In the genomic region with DNA sequence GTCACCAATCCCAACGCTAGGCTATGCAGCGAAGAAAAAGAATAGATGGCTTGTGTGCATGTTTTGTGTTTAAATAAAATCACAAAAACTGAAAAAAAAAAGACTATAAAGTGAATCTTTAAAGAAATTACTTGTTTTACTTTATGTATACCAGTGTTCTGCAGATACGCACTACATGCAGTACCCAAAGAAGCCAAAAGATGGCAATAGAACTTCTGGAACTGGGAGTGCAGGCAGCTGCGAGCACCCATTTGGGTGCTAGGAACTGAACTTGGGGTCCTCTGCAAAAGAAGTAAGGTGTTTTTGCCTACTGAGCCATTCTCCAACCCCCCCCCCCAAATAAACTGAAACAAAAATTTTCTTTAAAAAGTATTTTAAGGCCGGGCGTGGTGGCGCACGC, we compare ENCODE assay signal across 20 mouse cellular contexts. TPM values are rescaled to one million over a fixed set of nuclear protein-coding genes. Genes with fewer than 3 reads are reported as not detected.
DNase-seq lines count a peak whose midpoint lies in the region; ATAC-seq and TF ChIP-seq lines count a peak whose summit lies in the region.
"Had no signal": no experiment of that assay in that cellular context is flagged by ENCODE, and none has a peak within 500 bp of the region (broad histone marks: within the 10 kb centered on the region; RNA-seq: fewer than 3 reads in every experiment).

No protein-coding gene starts in this region.

- H3K4me3 ChIP-seq in heart, postnatal 0 days (ENCODE audit: low read depth, low read length): no peak overlapping the region
- no peak overlapping the region for H3K4me3 ChIP-seq in lung, postnatal 0 days (ENCODE audit: low read depth, low read length)
- H3K4me3 ChIP-seq in MEL (ENCODE audit: control insufficient read depth in 1 of 2, insufficient read depth in 1 of 2, low read depth in 2 of 2, low read length in 2 of 2): no peak overlapping the region
- H3K4me3 ChIP-seq in small intestine, adult 2 months (ENCODE audit: low read depth, low read length): no peak overlapping the region
- no peak overlapping the region for H3K4me3 ChIP-seq in forebrain, embryonic 11.5 days (ENCODE audit: low read depth, low read length)
- H3K4me3 ChIP-seq: embryonic facial prominence, embryonic 12.5 days; forebrain, embryonic 13.5 days; heart, embryonic 13.5 days; hindbrain, embryonic 13.5 days; limb, embryonic 13.5 days; neural tube, embryonic 15.5 days had no signal

- no peaks in the 10 kb centered on the region for H3K9me3 ChIP-seq in heart, postnatal 0 days (replicated peaks; ENCODE audit: control insufficient read depth, low read length)
- no peaks in the 10 kb centered on the region for H3K9me3 ChIP-seq in lung, postnatal 0 days (ENCODE audit: low read length)
- no peaks in the 10 kb centered on the region for H3K9me3 ChIP-seq in MEL (replicated peaks; ENCODE audit: insufficient read depth, low read length)
- no peaks in the 10 kb centered on the region for H3K9me3 ChIP-seq in forebrain, embryonic 11.5 days (ENCODE audit: control insufficient read depth, low read length)
- H3K9me3 ChIP-seq: embryonic facial prominence, embryonic 12.5 days; forebrain, embryonic 13.5 days; hindbrain, embryonic 13.5 days; limb, embryonic 13.5 days; neural tube, embryonic 15.5 days had no signal

- TF ChIP-seq CTCF in heart, postnatal 0 days (IDR thresholded peaks at IDR 0.05; ENCODE audit: low read depth): peak; percentile 11; the same call in 1 of the 2 replicates
- peak; percentile 51 for TF ChIP-seq CTCF in lung, postnatal 0 days (IDR thresholded peaks at IDR 0.05)
- peak; percentile 46 to 62 (median 55) for TF ChIP-seq CTCF in MEL (IDR thresholded peaks at IDR 0.05 in 2 of 3, conservative IDR thresholded peaks at IDR 0.05 in 1 of 3; ENCODE audit: control insufficient read depth in 1 of 3, insufficient read depth in 1 of 3, low read depth in 2 of 3, low read length in 3 of 3, poor library complexity in 1 of 3, severe bottlenecking in 1 of 3)
- peak; percentile 23; the same call in 1 of the 2 replicates for TF ChIP-seq CTCF in small intestine, adult 2 months (IDR thresholded peaks at IDR 0.05; ENCODE audit: extremely low read depth, insufficient read length, insufficient replicate concordance, low read depth, low read length)

- intact Hi-C loops in heart, postnatal 36 days (cut with DNase I): no loop called here

- H3K4me2 ChIP-seq in heart, postnatal 0 days (ENCODE audit: low read depth, low read length): no peak overlapping the region
- H3K4me2 ChIP-seq in lung, postnatal 0 days (replicated peaks; ENCODE audit: low read depth, low read length): no peak overlapping the region
- no peak overlapping the region for H3K4me2 ChIP-seq in forebrain, embryonic 11.5 days (ENCODE audit: low read depth, low read length, severe bottlenecking)
- H3K4me2 ChIP-seq: embryonic facial prominence, embryonic 12.5 days; forebrain, embryonic 13.5 days; heart, embryonic 13.5 days; hindbrain, embryonic 13.5 days; limb, embryonic 13.5 days; neural tube, embryonic 15.5 days had no signal

- no peak for ATAC-seq in heart, postnatal 0 days (ENCODE audit: insufficient read depth, low read depth)
- ATAC-seq in lung, postnatal 0 days: no peak
- ATAC-seq in forebrain, embryonic 11.5 days (replicated peaks; ENCODE audit: low FRiP score): no peak
- ATAC-seq: activated CD4-positive, CD25-positive, alpha-beta regulatory T cell, adult 4 months; forebrain, embryonic 13.5 days; midbrain, embryonic 16.5 days had no signal

- H3K4me1 ChIP-seq in heart, postnatal 0 days (ENCODE audit: control insufficient read depth, insufficient read depth): peaks cover 2% of the 10 kb centered on the region; the same call in 1 of the 2 replicates
- no peaks in the 10 kb centered on the region; the same call in 1 of the 2 replicates for H3K4me1 ChIP-seq in lung, postnatal 0 days (ENCODE audit: insufficient read depth, low read depth, low read length)
- no peaks in the 10 kb centered on the region for H3K4me1 ChIP-seq in MEL (ENCODE audit: control insufficient read depth in 1 of 2, insufficient read depth in 2 of 2, low read length in 2 of 2)
- H3K4me1 ChIP-seq in small intestine, adult 2 months (ENCODE audit: control insufficient read depth, insufficient read depth, insufficient read length, low read length): no peaks in the 10 kb centered on the region
- H3K4me1 ChIP-seq in forebrain, embryonic 11.5 days (replicated peaks; ENCODE audit: control insufficient read depth, insufficient read depth, low read length): no peaks in the 10 kb centered on the region

- peak; percentile 59 for TF ChIP-seq RAD21 in MEL (IDR thresholded peaks at IDR 0.05; ENCODE audit: low read depth, low read length)

- no peak for DNase-seq in heart, postnatal 0 days (ENCODE audit: low spot score)
- DNase-seq in heart, postnatal 36 days: no peak
- no peak for DNase-seq in lung, postnatal 0 days (ENCODE audit: low spot score)
- DNase-seq in lung, postnatal 10 days: no peak
- DNase-seq in MEL (ENCODE audit: low read depth, low spot score): peak; percentile 71
- no peak for DNase-seq in forebrain, embryonic 11.5 days (ENCODE audit: low spot score)
- DNase-seq in natural killer cell, adult 2 months (ENCODE audit: low spot score in 2 of 2): no peak
- DNase-seq: cerebellum, postnatal 10 days; gastrocnemius, postnatal 10 days; right cerebral cortex, postnatal 25 days; thymus, postnatal 36 days had no signal

- TF ChIP-seq EP300 in heart, postnatal 0 days (IDR thresholded peaks at IDR 0.05; ENCODE audit: low read depth): no peak
- TF ChIP-seq EP300 in lung, postnatal 0 days (IDR thresholded peaks at IDR 0.05): no peak
- no peak for TF ChIP-seq EP300 in MEL (IDR thresholded peaks at IDR 0.05; ENCODE audit: low read depth in 1 of 2, low read length in 2 of 2)

- H3K79me2 ChIP-seq in MEL (ENCODE audit: control insufficient read depth, insufficient read depth, low read length, poor library complexity): no peaks in the 10 kb centered on the region

- H3K9ac ChIP-seq in heart, postnatal 0 days (replicated peaks; ENCODE audit: low read depth, low read length): no peak overlapping the region
- no peak overlapping the region for H3K9ac ChIP-seq in lung, postnatal 0 days (replicated peaks; ENCODE audit: low read depth)
- H3K9ac ChIP-seq in MEL (ENCODE audit: control insufficient read depth, low read depth, low read length, poor library complexity, severe bottlenecking): no peak overlapping the region
- H3K9ac ChIP-seq in forebrain, embryonic 11.5 days (ENCODE audit: low read length): no peak overlapping the region
- H3K9ac ChIP-seq: embryonic facial prominence, embryonic 12.5 days; forebrain, embryonic 13.5 days; heart, embryonic 13.5 days; hindbrain, embryonic 13.5 days; limb, embryonic 13.5 days; neural tube, embryonic 15.5 days had no signal

- H3K27ac ChIP-seq in heart, postnatal 0 days (ENCODE audit: low read depth): no peak overlapping the region
- no peak overlapping the region for H3K27ac ChIP-seq in lung, postnatal 0 days (ENCODE audit: low read length)
- no peak overlapping the region for H3K27ac ChIP-seq in MEL (ENCODE audit: control insufficient read depth, low read depth, low read length)
- H3K27ac ChIP-seq in small intestine, adult 2 months (ENCODE audit: insufficient read depth, low read depth, low read length): no peak overlapping the region
- H3K27ac ChIP-seq in forebrain, embryonic 11.5 days (ENCODE audit: low read depth, low read length): no peak overlapping the region
- H3K27ac ChIP-seq: embryonic facial prominence, embryonic 12.5 days; forebrain, embryonic 13.5 days; heart, embryonic 13.5 days; hindbrain, embryonic 13.5 days; limb, embryonic 13.5 days; neural tube, embryonic 15.5 days had no signal

- WGBS in heart, postnatal 0 days: 97% methylated on average over 8 of the region's 8 CpGs
- WGBS in lung, postnatal 0 days: 96% methylated on average over 8 of the region's 8 CpGs
- 94% methylated on average over 8 of the region's 8 CpGs for WGBS in small intestine, adult 2 months
- 92% methylated on average over 8 of the region's 8 CpGs for WGBS in forebrain, embryonic 11.5 days

- H3K27me3 ChIP-seq in heart, postnatal 0 days (ENCODE audit: control insufficient read depth, insufficient read depth, low read length): no peaks in the 10 kb centered on the region
- no peaks in the 10 kb centered on the region for H3K27me3 ChIP-seq in lung, postnatal 0 days (replicated peaks; ENCODE audit: insufficient read depth, low read length)
- H3K27me3 ChIP-seq in MEL (ENCODE audit: control insufficient read depth in 1 of 2, insufficient read depth in 2 of 2, low read length in 2 of 2): no peaks in the 10 kb centered on the region
- H3K27me3 ChIP-seq in small intestine, adult 2 months (ENCODE audit: control insufficient read depth, insufficient read depth, low read length): no peaks in the 10 kb centered on the region
- no peaks in the 10 kb centered on the region for H3K27me3 ChIP-seq in forebrain, embryonic 11.5 days (ENCODE audit: control insufficient read depth, insufficient read depth, low read length)
- H3K27me3 ChIP-seq: embryonic facial prominence, embryonic 12.5 days; forebrain, embryonic 13.5 days; heart, embryonic 13.5 days; hindbrain, embryonic 13.5 days; limb, embryonic 13.5 days; neural tube, embryonic 15.5 days had no signal

- peaks cover 31% of the 10 kb centered on the region for H3K36me3 ChIP-seq in heart, postnatal 0 days (replicated peaks; ENCODE audit: control insufficient read depth, insufficient read depth, low read length)
- no peaks in the 10 kb centered on the region for H3K36me3 ChIP-seq in lung, postnatal 0 days (ENCODE audit: insufficient read depth, low read length)
- no peaks in the 10 kb centered on the region for H3K36me3 ChIP-seq in MEL (ENCODE audit: control insufficient read depth in 1 of 2, insufficient read depth in 2 of 2, low read length in 2 of 2)
- H3K36me3 ChIP-seq in small intestine, adult 2 months (ENCODE audit: control insufficient read depth, insufficient read depth, low read length): no peaks in the 10 kb centered on the region
- H3K36me3 ChIP-seq in forebrain, embryonic 11.5 days (ENCODE audit: control insufficient read depth, insufficient read depth, low read length): no peaks in the 10 kb centered on the region; the same call in 1 of the 2 replicates

- no peak for TF ChIP-seq POLR2A in MEL (IDR thresholded peaks at IDR 0.05; ENCODE audit: control insufficient read depth in 1 of 2, insufficient read depth in 1 of 2, low read depth in 1 of 2, low read length in 2 of 2, poor library complexity in 1 of 2)
- no peak for TF ChIP-seq POLR2A in small intestine, adult 2 months (IDR thresholded peaks at IDR 0.05; ENCODE audit: low read depth, low read length)

RNA-seq across cellular contexts. Expression of a gene that starts 8.2 kb away (rescaled TPM):
- 34.7 and 52.1 TPM in 2 replicates for total RNA-seq in heart, postnatal 0 days (2014; rRNA removed; ENCODE audit: low replicate concordance)
- 39.0 and 40.5 TPM in 2 replicates for polyA plus RNA-seq in heart, postnatal 0 days (2015; fragmentation: Nextera tagmentation; extraction: Ambion mirVana)
- total RNA-seq in heart, postnatal 36 days (2021): 100 to 1,000 TPM; 209 to 229 TPM
- polyA plus RNA-seq in lung, postnatal 0 days (2015; fragmentation: Nextera tagmentation; extraction: Ambion mirVana): 24.4 and 26.6 TPM in 2 replicates
- 5.0 and 5.7 TPM in 2 replicates for total RNA-seq in MEL (2012; rRNA removed)
- 1 to 10 TPM in 1 of 2 experiments, not detected in 1; 8.6 TPM for polyA plus RNA-seq in MEL (2012; ENCODE audit: insufficient read depth in 1 of 2, insufficient read length in 2 of 2, low read depth in 1 of 2, low replicate concordance in 2 of 2, missing spikeins in 1 of 2)
- polyA plus RNA-seq in small intestine, adult 2 months (2012; rRNA removed): 2.3 and 2.9 TPM in 2 replicates
- 21.6 and 24.1 TPM in 2 replicates for polyA plus RNA-seq in forebrain, embryonic 11.5 days (2014; fragmentation: Nextera tagmentation; extraction: Ambion mirVana)

RNA-seq across cellular contexts. Expression of a gene that starts 17.5 kb away (rescaled TPM):
- 331 and 388 TPM in 2 replicates for total RNA-seq in heart, postnatal 0 days (2014; rRNA removed; ENCODE audit: low replicate concordance)
- 389 and 404 TPM in 2 replicates for polyA plus RNA-seq in heart, postnatal 0 days (2015; fragmentation: Nextera tagmentation; extraction: Ambion mirVana)
- 100 to 1,000 TPM; 174 to 177 TPM for total RNA-seq in heart, postnatal 36 days (2021)
- 478 and 479 TPM in 2 replicates for polyA plus RNA-seq in lung, postnatal 0 days (2015; fragmentation: Nextera tagmentation; extraction: Ambion mirVana)
- 245 and 255 TPM in 2 replicates for total RNA-seq in MEL (2012; rRNA removed)
- polyA plus RNA-seq in MEL (2012; ENCODE audit: insufficient read depth in 1 of 2, insufficient read length in 2 of 2, low read depth in 1 of 2, low replicate concordance in 2 of 2, missing spikeins in 1 of 2): 100 to 1,000 TPM in 1 of 2 experiments, not detected in 1; 252 TPM
- polyA plus RNA-seq in small intestine, adult 2 months (2012; rRNA removed): 182 and 188 TPM in 2 replicates
- polyA plus RNA-seq in forebrain, embryonic 11.5 days (2014; fragmentation: Nextera tagmentation; extraction: Ambion mirVana): 445 and 465 TPM in 2 replicates

RNA-seq across cellular contexts. Expression of a gene that starts 29.6 kb away (rescaled TPM):
- total RNA-seq in heart, postnatal 0 days (2014; rRNA removed; ENCODE audit: low replicate concordance): 1.1 and 5.2 TPM in 2 replicates
- polyA plus RNA-seq in heart, postnatal 0 days (2015; fragmentation: Nextera tagmentation; extraction: Ambion mirVana): 4.9 and 5.9 TPM in 2 replicates
- total RNA-seq in heart, postnatal 36 days (2021): 1 to 10 TPM; 4.0 to 6.1 TPM
- 6.3 and 6.7 TPM in 2 replicates for polyA plus RNA-seq in lung, postnatal 0 days (2015; fragmentation: Nextera tagmentation; extraction: Ambion mirVana)
- total RNA-seq in MEL (2012; rRNA removed): 29.1 and 33.8 TPM in 2 replicates
- polyA plus RNA-seq in MEL (2012; ENCODE audit: insufficient read depth in 1 of 2, insufficient read length in 2 of 2, low read depth in 1 of 2, low replicate concordance in 2 of 2, missing spikeins in 1 of 2): 10 to 100 TPM in 1 of 2 experiments, not detected in 1; 43.2 TPM
- 8.7 and 12.1 TPM in 2 replicates for polyA plus RNA-seq in small intestine, adult 2 months (2012; rRNA removed)
- 16.5 and 18.3 TPM in 2 replicates for polyA plus RNA-seq in forebrain, embryonic 11.5 days (2014; fragmentation: Nextera tagmentation; extraction: Ambion mirVana)

RNA-seq across cellular contexts. Expression of a gene that starts 40.1 kb away (rescaled TPM):
- total RNA-seq in heart, postnatal 0 days (2014; rRNA removed; ENCODE audit: low replicate concordance): 0.50 and 4.4 TPM in 2 replicates
- 14.0 and 14.6 TPM in 2 replicates for polyA plus RNA-seq in heart, postnatal 0 days (2015; fragmentation: Nextera tagmentation; extraction: Ambion mirVana)
- 10 to 100 TPM in 1 of 2 experiments, 1 to 10 TPM in 1; 9.7 to 18.2 TPM for total RNA-seq in heart, postnatal 36 days (2021)
- 11.7 and 12.8 TPM in 2 replicates for polyA plus RNA-seq in lung, postnatal 0 days (2015; fragmentation: Nextera tagmentation; extraction: Ambion mirVana)
- total RNA-seq in MEL (2012; rRNA removed): 11.7 and 12.2 TPM in 2 replicates
- 10 to 100 TPM in 1 of 2 experiments, not detected in 1; 18.3 TPM for polyA plus RNA-seq in MEL (2012; ENCODE audit: insufficient read depth in 1 of 2, insufficient read length in 2 of 2, low read depth in 1 of 2, low replicate concordance in 2 of 2, missing spikeins in 1 of 2)
- polyA plus RNA-seq in small intestine, adult 2 months (2012; rRNA removed): 1.2 and 1.8 TPM in 2 replicates
- polyA plus RNA-seq in forebrain, embryonic 11.5 days (2014; fragmentation: Nextera tagmentation; extraction: Ambion mirVana): 14.3 and 17.3 TPM in 2 replicates

RNA-seq across cellular contexts. Expression of a gene that starts 44.9 kb away (rescaled TPM):
- total RNA-seq in heart, postnatal 0 days (2014; rRNA removed; ENCODE audit: low replicate concordance): 8.4 and 12.4 TPM in 2 replicates
- polyA plus RNA-seq in heart, postnatal 0 days (2015; fragmentation: Nextera tagmentation; extraction: Ambion mirVana): 14.9 and 15.4 TPM in 2 replicates
- total RNA-seq in heart, postnatal 36 days (2021): 1 to 10 TPM; 7.9 to 9.9 TPM
- polyA plus RNA-seq in lung, postnatal 0 days (2015; fragmentation: Nextera tagmentation; extraction: Ambion mirVana): 31.5 and 32.7 TPM in 2 replicates
- 12.1 and 13.4 TPM in 2 replicates for total RNA-seq in MEL (2012; rRNA removed)
- polyA plus RNA-seq in MEL (2012; ENCODE audit: insufficient read depth in 1 of 2, insufficient read length in 2 of 2, low read depth in 1 of 2, low replicate concordance in 2 of 2, missing spikeins in 1 of 2): 10 to 100 TPM in 1 of 2 experiments, not detected in 1; 14.3 TPM
- 24.3 and 29.3 TPM in 2 replicates for polyA plus RNA-seq in small intestine, adult 2 months (2012; rRNA removed)
- polyA plus RNA-seq in forebrain, embryonic 11.5 days (2014; fragmentation: Nextera tagmentation; extraction: Ambion mirVana): 20.7 and 22.1 TPM in 2 replicates
